Comparison of ENCODE assay signal across 12 mouse cellular contexts in genomic region chr6:56025533-56025932, GRCm38 (mm10). TPM values are rescaled to one million over a fixed set of nuclear protein-coding genes. Genes with fewer than 3 reads are reported as not detected.
DNase-seq lines count a peak whose midpoint lies in the region; ATAC-seq and TF ChIP-seq lines count a peak whose summit lies in the region.
"Had no signal": no experiment of that assay in that cellular context is flagged by ENCODE, and none has a peak within 500 bp of the region (broad histone marks: within the 10 kb centered on the region; RNA-seq: fewer than 3 reads in every experiment).

No protein-coding gene starts in this region.

- no peak for ATAC-seq in inflammation-experienced regulatory T-cells, adult 6 months

- DNase-seq in cerebellum, adult 2 months = no peak
- no peak for DNase-seq in cerebellum, adult 11 months
- DNase-seq in layer of hippocampus, adult 2 months (ENCODE audit: low spot score in 2 of 2) = no peak
- DNase-seq in layer of hippocampus, adult 8-10 months (ENCODE audit: low spot score in 2 of 2) = no peak
- peak; percentile 13 for DNase-seq in A20 (ENCODE audit: low read depth, low spot score)
- no peak for DNase-seq in layer of hippocampus, adult 9-10 months (ENCODE audit: low spot score)

- 66% methylated on average over 2 of the region's 2 CpGs for WGBS in cerebellum, adult 2 months
- WGBS in bone marrow, adult 2 months = 66% methylated on average over 2 of the region's 2 CpGs

- peak; percentile 6; the same call in 1 of the 2 replicates for TF ChIP-seq CTCF in cerebellum, adult 2 months (IDR thresholded peaks at IDR 0.05; ENCODE audit: borderline replicate concordance, insufficient read depth, low read depth, low read length)
- TF ChIP-seq CTCF in layer of hippocampus, adult 2 months (conservative IDR thresholded peaks at IDR 0.05) = peak; percentile 71
- peak; percentile 12; the same call in 1 of the 2 replicates for TF ChIP-seq CTCF in bone marrow, adult 2 months (IDR thresholded peaks at IDR 0.05; ENCODE audit: control insufficient read depth, insufficient read depth, low read length)

- H3K27ac ChIP-seq in cerebellum, adult 2 months (ENCODE audit: insufficient read depth, low read length) = no peak overlapping the region
- H3K27ac ChIP-seq in layer of hippocampus, adult 2 months = no peak overlapping the region
- H3K27ac ChIP-seq in bone marrow, adult 2 months (ENCODE audit: control insufficient read depth, insufficient read depth, low read depth, low read length, poor library complexity) = no peak overlapping the region
- H3K27ac ChIP-seq: embryonic facial prominence, embryonic 13.5 days; limb, embryonic 15.5 days; midbrain, embryonic 10.5 days had no signal

- no peaks in the 10 kb centered on the region for H3K4me1 ChIP-seq in cerebellum, adult 2 months (ENCODE audit: control insufficient read depth, insufficient read depth, low read length)
- H3K4me1 ChIP-seq in bone marrow, adult 2 months (ENCODE audit: control insufficient read depth, insufficient read depth, low read length) = no peaks in the 10 kb centered on the region
- H3K4me1 ChIP-seq: embryonic facial prominence, embryonic 13.5 days; limb, embryonic 15.5 days; midbrain, embryonic 10.5 days had no signal

- no peak for TF ChIP-seq POLR2A in cerebellum, adult 2 months (IDR thresholded peaks at IDR 0.05; ENCODE audit: borderline replicate concordance, insufficient read depth, low read length)
- no peak for TF ChIP-seq POLR2A in bone marrow, adult 2 months (IDR thresholded peaks at IDR 0.05; ENCODE audit: borderline replicate concordance, control insufficient read depth, low read depth, low read length)

- H3K27me3 ChIP-seq in cerebellum, adult 2 months (ENCODE audit: control insufficient read depth, insufficient read depth, low read length) = no peaks in the 10 kb centered on the region
- H3K27me3 ChIP-seq: embryonic facial prominence, embryonic 13.5 days; limb, embryonic 15.5 days had no signal

- no peak overlapping the region for H3K4me3 ChIP-seq in cerebellum, adult 2 months (replicated peaks; ENCODE audit: insufficient read depth, low read depth, low read length)
- H3K4me3 ChIP-seq in layer of hippocampus, adult 2 months = no peak overlapping the region
- no peak overlapping the region for H3K4me3 ChIP-seq in bone marrow, adult 2 months (replicated peaks; ENCODE audit: control insufficient read depth, low read depth, low read length)
- H3K4me3 ChIP-seq: embryonic facial prominence, embryonic 13.5 days; limb, embryonic 15.5 days; midbrain, embryonic 10.5 days had no signal

RNA-seq across cellular contexts. Expression of gene Ppp1r17, which starts 8.2 kb away (rescaled TPM):
- polyA plus RNA-seq in cerebellum, adult 2 months (2012; rRNA removed) = 147 and 161 TPM in 2 replicates
- not detected for total RNA-seq in layer of hippocampus, adult 2 months (2021)
- total RNA-seq in layer of hippocampus, adult 8-10 months (2022) = under 1 TPM; 0.43 to 0.83 (median 0.76) TPM
- polyA plus RNA-seq in bone marrow, adult 2 months (2011; ENCODE audit: insufficient read depth, insufficient read length, low replicate concordance, missing spikeins) = not detected in 2 replicates
- polyA plus RNA-seq in inflammation-experienced regulatory T-cells, adult 6 months (2017; shearing (Covaris generic)) = not detected
- total RNA-seq: neutrophil, adult 5-6 weeks had no signal
- polyA plus RNA-seq: limb, embryonic 15.5 days had no signal

Comparison
In these comparisons a context has a peak if more than half of its experiments do, and no peak if none do; other contexts are left out.
1. CTCF ChIP-seq: peak in every context shown above with its lines; median percentile 71 in layer of hippocampus, adult 2 months; 12 in bone marrow, adult 2 months; 6 in cerebellum, adult 2 months.
2. RNA of gene Ppp1r17, which starts 8.2 kb away (polyA plus RNA-seq): 147 to 161 TPM in cerebellum, adult 2 months; not detected in bone marrow, adult 2 months and not detected in inflammation-experienced regulatory T-cells, adult 6 months; every median in the first group is over 100 times any median in the second.